Mouse (Mus musculus) embryonic fibroblast, embryonic 13.5 days (primary cell): ENCODE results near the gene Asb4.

Experiments
- CTCF ChIP-seq: IDR thresholded peaks from 2 replicates; pipeline ENCODE4 v1.5.1; 2011; ENCODE audit warnings: mild to moderate bottlenecking, control low read depth, low read length, moderate library complexity, borderline replicate concordance; ENCODE audit not compliant: insufficient read depth
- POLR2A ChIP-seq: IDR thresholded peaks from 2 replicates; pipeline ENCODE4 v1.6.1; 2011; ENCODE audit warnings: low read depth, mild to moderate bottlenecking, control low read depth, low read length, moderate library complexity

- TF ChIP-seq CTCF (no peak), POLR2A (no peak)
These were observed 89.5 kb downstream of the Asb4 start for GRCm38 (mm10) chr6:5472692-5473091.
